Mouse (Mus musculus) heart, postnatal 14 days (tissue): ENCODE data around the gene Mmp14. TPM values are rescaled to one million over a fixed set of nuclear protein-coding genes. Genes with fewer than 3 reads are reported as not detected.

Experiments
- DNase-seq, 2 experiments: peaks; one replicate each; pipeline ENCODE4 v3.0.0; 2021 to 2022
- intact Hi-C: fragments of 180-260 bp; cut with DNase I; formaldehyde crosslinking; loops from one replicate; pipeline ENCODE4 v1.15.1; 2025
- long read RNA-seq, 2 experiments: library from polyadenylated mRNA; stranded (forward); transcript quantifications; one replicate each; pipeline ENCODE4 v2.0.0; 2021
- total RNA-seq, 2 experiments: library from RNA; stranded (reverse); gene quantifications; 2 replicates each; pipeline ENCODE4 v1.2.3; 2021

The Mmp14 gene
- 10 to 100 TPM; 53.6 to 60.0 TPM for total RNA-seq
- long read RNA-seq, experiment 1, transcript Mmp14-201 (10 exons, 2,596 nt) = major isoform, 54 of 63 reads
- long read RNA-seq, experiment 1, partial matches to known transcripts = 5 of 63 reads
- long read RNA-seq, experiment 1, other reads (novel, unspliced or antisense) = 4 of 63 reads
- long read RNA-seq, experiment 2, transcript Mmp14-201 (10 exons, 2,596 nt) = major isoform, 52 of 58 reads
- long read RNA-seq, experiment 2, partial matches to known transcripts = 2 of 58 reads
- long read RNA-seq, experiment 2, other reads (novel, unspliced or antisense) = 3 of 58 reads

- intact Hi-C loops = loop anchor here (2.0 kb wide), 1 partner anchor 17 kb away; no protein-coding TSS in a partner anchor
Measured at GRCm38 (mm10) chr14:54431334-54432077, at the start of gene Mmp14. Gene Mmp14 (plus strand): TSS chr14:54431612.

GRCm38 (mm10) chr14:54381816-54382215 lies 49.6 kb upstream of the Mmp14 start:
- DNase-seq = no peak
- intact Hi-C loops = no loop called here

More at GRCm38 (mm10) chr14:54431334-54432077, at the start of gene Mmp14:
- peak; percentile 76 to 77 for DNase-seq

DNA sequence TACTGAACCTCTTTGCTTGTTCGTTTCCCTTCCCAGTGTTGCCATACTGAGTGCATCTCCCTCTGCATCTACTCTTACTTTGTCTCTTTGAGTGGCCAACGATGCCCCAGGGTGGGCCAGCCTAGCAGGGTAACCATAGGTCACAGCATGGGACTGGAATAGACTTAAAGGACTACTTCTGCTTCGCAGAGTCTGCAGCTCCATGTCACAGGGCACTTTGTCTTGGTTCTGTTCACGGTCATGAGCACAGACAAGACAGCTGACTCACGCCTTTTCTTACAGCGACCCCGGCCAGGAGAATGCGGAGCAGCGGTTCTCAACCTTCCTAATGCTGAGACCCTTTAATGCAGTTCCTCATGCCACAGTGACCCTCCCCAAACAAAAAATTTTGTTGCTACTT lies 48.8 kb upstream of the Mmp14 start:
- DNase-seq = no peak
- intact Hi-C loops = no loop called here

DNA sequence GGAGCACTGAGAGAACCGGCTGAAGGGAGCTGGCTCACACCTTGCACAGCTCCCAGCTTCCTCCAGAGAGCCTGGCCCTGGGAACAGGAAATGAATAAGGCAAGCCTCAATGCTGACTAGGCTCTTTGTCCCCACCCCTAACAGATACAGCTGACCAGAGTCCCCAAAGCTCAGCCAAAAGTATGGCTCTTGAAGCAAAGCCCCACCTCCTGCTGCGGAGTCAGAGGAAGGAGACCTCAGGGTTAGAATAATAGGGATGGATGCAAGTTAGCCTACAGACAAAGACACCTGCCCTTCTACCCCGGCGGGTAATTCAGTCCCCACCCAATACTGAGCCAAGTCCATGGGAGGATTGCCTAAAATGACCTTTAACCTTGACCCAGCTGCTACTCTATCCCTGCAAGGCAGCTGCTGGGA lies 48.0 kb upstream of the Mmp14 start:
- peak; percentile 22 to 31 for DNase-seq
- intact Hi-C loops = no loop called here

- DNase-seq = no peak
- intact Hi-C loops = no loop called here
Measured at GRCm38 (mm10) chr14:54384396-54384795, 47.0 kb upstream of the Mmp14 start.

GRCm38 (mm10) chr14:54385968-54386618 lies 45.3 kb upstream of the Mmp14 start:
- intact Hi-C loops = no loop called here
- no peak for DNase-seq

- intact Hi-C loops = no loop called here
- DNase-seq = no peak
Measured at GRCm38 (mm10) chr14:54387546-54387945, 43.9 kb upstream of the Mmp14 start.

DNA sequence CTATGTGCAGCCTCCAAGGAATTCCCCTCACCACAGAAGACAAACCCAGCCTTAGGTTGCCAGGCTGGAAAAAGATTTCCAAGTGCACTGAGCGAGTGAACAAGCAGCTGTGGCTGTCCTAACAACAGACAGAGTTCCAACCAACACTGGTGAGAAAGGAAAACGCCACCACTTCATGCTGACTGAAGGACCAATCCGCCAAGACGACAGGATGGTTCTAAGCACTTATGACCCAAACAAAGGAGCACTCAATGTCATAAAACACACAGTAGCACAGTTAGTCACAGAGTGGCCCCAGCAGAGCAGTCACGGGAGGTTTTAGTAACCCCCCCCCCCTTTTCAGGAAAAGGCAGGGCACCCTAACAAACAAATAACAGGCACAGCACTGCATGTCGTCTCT lies 40.6 kb upstream of the Mmp14 start:
- DNase-seq = no peak
- intact Hi-C loops = no loop called here

- no peak for DNase-seq
- intact Hi-C loops = no loop called here
Measured at GRCm38 (mm10) chr14:54393794-54394193, 37.6 kb upstream of the Mmp14 start.

- intact Hi-C loops = no loop called here
- no peak for DNase-seq
Measured at GRCm38 (mm10) chr14:54394309-54394708, 37.1 kb upstream of the Mmp14 start.

DNA sequence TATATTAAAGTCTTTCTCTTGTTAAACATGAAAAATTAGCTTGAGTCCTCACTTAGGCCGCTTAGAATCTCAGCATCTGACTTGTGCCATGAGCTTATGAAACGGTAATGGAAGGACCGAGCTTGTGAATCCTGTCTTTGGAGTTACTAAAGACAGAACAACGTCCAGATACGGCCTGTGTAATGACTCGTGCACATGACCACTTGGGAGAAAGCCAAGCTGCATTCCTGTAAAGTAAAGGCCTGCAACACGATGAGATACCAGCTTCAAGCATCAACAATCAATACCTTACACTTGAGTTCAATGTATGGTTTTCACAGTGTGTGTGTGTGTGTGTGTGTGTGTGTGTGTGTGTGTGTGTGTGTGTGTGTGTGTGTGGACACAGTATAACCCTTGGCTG lies 34.7 kb upstream of the Mmp14 start:
- intact Hi-C loops = no loop called here
- no peak for DNase-seq

- intact Hi-C loops = no loop called here
- DNase-seq = no peak
Measured at GRCm38 (mm10) chr14:54397872-54398527, 33.4 kb upstream of the Mmp14 start.

DNA sequence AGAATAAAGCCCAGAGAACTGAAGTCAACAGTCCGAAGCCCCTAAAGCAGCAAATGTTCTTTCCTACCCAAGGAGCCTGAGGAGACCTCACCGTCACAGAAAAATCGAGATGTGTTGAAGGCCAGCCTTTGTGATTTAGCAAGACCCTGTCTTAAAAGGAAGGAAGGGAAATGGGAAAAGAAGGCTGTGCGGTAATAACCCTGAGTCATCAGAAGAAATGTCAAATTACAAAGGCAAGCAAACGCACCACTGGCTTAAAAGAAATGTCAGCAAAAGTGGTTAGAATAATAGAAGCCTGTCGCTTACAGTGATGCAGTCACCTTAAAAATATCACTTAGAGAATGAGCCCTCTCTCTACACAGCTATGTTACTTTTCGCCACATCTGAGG lies 32.9 kb upstream of the Mmp14 start:
- intact Hi-C loops = no loop called here
- DNase-seq = no peak

DNA sequence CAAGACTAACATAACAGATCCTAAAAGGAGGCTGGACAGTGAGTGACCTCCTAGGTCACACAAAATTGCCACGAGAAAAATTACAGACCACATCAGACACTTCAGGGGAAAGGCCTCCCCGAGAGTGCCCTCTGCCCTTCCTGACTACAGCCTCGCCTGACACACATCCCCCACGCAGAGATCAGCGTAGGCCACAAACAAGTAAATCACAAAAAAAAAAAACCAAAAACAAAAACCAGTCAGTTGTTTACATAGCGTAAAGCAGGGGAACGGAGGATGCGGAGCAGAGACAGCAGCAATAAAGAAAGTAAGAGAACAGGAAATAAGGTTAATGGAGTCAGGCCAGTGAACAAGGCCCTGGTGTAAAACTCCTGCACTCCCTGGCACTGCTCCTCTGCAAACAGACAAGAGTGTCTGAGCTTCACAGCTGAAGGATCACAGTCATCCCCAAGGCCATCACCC lies 32.5 kb upstream of the Mmp14 start:
- intact Hi-C loops = no loop called here
- no peak for DNase-seq

DNA sequence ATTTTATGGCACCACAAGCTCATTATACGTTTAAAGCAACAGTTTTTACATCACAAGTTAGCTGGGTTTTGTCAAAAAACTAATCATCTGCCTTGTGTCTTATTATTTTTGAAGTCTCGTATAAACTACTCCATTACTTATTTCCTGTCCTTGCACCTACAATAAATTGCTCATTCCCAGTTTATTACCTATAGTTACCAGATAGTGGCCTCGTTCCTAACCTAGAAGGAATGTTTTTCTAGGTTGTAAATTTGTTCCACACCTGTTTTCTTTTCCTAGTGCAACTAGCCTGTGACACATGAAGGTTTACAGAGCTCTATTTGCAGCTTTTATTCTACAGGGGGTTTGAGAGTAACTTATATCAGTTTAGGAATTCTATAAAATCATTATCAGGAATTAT lies 29.7 kb upstream of the Mmp14 start:
- intact Hi-C loops = no loop called here
- DNase-seq = no peak

- DNase-seq = peak in 1 of 2 experiments; percentile 20
- intact Hi-C loops = no loop called here
Measured at GRCm38 (mm10) chr14:54408336-54409056, 22.9 kb upstream of the Mmp14 start.

DNA sequence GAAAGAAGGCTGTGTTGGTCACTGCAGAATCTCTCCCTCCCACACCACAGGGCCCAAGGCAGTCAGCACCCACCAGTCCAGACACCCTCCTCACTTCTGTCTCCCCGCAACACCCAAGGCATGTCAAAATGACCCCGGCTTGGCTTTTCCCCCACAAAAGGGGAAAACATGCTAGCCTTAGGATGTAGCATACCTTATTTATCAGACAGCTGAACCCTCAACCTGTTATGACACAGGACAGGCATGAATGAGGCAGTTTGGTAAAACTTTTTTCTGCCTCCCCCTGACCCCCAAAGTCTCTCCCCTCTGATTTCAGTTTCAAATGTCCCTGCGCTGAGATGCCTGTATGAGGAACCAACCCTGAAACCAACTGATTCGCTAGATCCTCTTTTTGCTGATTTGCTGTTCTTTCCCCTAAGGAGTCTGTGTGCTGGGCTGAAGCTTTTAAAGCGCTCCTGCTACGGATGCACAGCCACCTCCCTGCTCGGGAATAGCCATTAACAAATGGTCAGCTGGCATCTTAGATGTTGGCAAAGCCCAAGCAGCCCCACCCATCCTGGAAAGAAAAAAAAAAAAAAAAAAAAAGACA lies 22.3 kb upstream of the Mmp14 start:
- no peak for DNase-seq

GRCm38 (mm10) chr14:54409980-54410810 lies 21.2 kb upstream of the Mmp14 start:
- peak; percentile 44 to 45 for DNase-seq
- intact Hi-C loops = loop anchor here (5.0 to 10.0 kb wide), 2 partner anchors 37 to 345 kb away; no protein-coding TSS in a partner anchor

More for the DNA sequence above, 22.3 kb upstream of the Mmp14 start:
- intact Hi-C loops = no loop called here
